Mouse (Mus musculus) right cerebral cortex, postnatal 4 days (tissue): ENCODE results near the gene Ptgr2.
"Not testable (repeated sequence)": the region's sequence is repeated elsewhere in the genome, so short reads cannot be mapped to it uniquely, and the experiment has no call there.

Source experiments
- DNase-seq: peaks from one replicate; pipeline ENCODE4 v3.0.0-alpha.2; 2022

The Ptgr2 gene

DNA sequence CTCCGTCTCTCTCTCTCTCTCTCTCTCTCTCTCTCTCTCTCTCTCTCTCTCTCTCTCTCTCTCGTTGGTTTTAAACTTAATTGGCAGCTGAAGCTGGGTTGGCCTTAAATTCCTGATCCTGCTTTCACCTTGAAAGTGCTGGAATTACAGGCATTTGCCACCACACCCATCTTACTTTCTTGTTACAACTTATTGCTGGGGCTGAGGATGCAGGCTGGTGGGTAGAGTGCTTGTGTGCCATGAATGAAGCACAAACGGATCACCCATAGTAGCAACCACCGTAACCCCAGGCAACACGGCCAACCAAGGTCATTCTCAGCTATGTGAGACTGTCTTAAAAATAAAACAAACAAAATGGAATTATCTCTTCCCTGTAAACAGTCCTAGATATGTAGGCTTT, 26.3 kb downstream of the Ptgr2 start:
- DNase-seq, result no peak

DNA sequence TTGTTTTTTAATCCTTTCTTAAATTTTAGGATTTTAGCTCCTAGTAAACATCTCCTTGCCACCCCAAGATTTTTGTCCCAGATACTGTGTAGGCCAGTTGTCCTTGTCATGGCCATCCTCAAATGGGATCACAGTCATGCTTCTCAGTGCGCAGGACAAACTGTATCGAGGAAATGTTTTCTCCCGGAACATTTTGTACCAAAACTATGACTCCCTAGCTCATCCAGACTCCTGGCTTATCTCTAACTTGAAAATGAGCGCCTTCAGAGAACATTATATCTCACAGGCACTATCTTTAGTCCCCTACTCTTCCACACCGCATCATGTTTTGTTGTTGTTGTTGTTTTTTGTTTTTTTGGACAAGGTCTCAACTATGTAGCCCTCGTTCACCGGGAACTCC, 31.0 kb downstream of the Ptgr2 start:
- DNase-seq, result no peak

GRCm38 (mm10) chr12:84316721-84317621, 31.9 kb downstream of the Ptgr2 start, which contains the start of gene Zfp410:
TSS of gene Zfp410 (plus strand) at chr12:84316852.
- peak; percentile 77 for DNase-seq

DNA sequence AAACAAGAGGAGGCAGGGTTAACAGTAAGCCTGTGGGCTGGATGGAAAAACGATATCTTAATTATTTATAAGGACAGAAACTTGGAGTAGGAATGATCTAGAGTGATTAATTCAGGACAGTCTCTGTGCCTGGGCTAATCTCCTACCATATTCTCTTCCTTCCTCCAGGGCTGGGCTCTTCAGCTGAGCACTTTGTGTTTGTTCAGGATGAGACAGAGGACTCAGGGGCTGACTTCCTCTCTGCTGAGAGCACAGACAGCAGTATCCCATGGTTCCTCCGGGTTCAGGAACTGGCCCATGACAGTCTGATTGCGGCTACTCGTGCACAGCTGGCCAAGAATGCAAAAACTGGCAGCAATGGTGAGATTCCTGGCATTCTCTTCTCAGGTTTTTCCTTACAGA, 42.1 kb downstream of the Ptgr2 start:
- DNase-seq, result no peak

DNA sequence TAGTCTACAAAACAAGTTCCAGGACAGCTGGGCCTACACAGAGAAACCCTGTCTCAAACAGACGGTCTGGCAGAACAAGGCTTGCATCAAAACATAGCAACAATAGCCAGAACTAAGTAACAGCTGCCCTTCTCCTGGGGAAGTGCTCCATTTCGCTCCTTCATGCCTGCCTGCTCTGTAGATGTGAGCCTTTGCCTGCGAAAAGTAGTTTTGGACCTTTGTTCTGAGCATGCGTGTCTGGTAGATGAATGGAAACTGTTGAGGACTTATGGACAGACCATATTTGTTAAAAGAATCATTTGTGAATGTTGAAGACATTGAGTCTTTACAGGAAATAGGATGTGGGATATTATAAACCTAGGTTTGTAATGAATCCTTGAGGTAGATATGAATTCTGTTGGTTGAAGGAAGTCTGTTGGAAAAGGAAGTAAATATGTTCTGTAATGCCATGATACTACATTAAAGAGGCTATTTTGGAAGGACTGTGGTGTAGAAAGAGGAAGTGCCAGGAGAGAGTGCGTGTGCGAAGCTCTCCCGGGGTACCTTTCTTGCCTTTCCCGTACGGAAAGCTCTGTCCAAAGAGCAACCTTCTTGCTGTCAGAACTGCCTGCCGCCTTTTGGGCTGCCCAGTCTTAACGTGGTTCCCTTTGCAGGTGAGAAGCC, 52.1 kb downstream of the Ptgr2 start:
- no peak for DNase-seq

DNA sequence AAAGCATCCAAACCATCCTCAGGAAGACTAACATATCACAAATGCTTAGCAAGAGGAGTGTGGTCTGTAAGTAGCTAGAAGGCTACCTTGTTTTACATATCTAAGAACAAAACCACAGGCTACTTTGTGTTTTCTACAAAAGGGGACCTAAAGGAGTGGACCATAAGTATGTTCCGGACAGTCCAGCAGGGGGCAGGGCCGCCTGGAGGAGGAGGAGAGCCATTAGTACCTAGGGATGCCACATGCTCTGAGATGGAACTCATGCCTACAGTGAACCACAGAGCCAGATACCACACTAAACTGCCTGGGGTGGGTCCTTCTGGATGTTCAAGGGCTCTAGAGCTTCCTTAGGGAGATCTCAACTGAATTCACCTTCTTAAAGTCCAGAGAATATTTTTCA, 62.2 kb downstream of the Ptgr2 start:
- no peak for DNase-seq

DNA sequence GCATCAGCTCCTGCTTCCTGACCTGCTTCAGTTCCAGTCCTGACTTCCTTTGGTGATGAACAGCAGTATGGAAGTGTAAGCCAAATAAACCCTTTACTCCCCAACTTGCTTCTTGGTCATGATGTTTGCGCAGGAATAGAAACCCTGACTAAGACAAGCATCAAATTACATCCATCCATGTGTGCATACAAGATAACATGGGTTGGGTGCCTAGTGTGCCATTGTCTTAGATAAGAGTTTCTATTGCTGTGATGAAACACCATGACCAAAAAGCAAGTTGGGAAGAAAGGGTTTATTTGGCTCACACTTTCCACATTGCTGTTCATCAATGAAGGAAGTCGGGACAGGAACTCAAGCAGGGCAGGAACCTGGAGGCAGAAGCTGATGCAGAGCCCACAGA, 73.7 kb downstream of the Ptgr2 start:
- not testable (repeated sequence) for DNase-seq

GRCm38 (mm10) chr12:84361555-84362489, 76.8 kb downstream of the Ptgr2 start, which contains the start of the genes Coq6 and Fam161b:
TSS of gene Coq6 (plus strand) at chr12:84361657.
TSS of gene Fam161b (minus strand) at chr12:84361833.
- DNase-seq, result peak; percentile 94

DNA sequence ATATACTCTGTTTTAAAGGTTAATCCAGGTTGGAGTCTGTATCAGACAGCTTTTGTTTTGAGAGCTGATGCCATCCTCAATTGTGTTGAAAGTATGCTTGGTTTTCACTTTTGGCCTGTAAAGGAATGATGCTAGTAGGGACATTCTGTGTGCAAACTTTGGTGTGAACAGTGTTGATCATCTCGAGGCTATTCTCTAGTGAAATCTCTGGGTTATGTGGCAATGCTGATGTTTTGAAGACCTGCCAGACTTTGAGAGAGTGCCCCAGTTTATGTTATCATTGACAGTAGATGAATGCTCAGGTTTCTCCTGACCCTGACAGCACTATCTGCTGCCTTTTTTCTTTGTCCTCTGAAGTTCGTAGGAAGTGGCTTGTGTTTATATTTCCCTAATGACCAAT, 77.8 kb downstream of the Ptgr2 start:
- no peak for DNase-seq

DNA sequence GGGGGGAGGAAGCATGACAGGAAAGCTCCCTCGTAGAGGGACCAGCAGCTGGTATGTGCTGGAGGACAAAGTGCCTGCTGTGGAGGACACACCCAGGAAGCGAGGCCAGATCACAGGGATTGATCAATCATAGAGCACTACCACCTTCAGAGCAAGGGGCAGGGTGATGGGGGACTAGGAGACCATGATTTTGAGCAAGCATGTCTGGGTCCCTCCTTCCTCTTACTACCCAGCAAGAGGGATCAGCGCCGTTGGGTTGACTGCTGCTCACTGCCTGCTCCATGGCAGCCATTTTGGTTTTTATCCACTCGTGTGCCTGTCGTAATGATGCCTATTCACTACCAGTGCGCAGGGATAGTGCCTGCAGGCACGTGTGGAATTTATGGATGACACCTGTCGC, 79.3 kb downstream of the Ptgr2 start:
- DNase-seq, result no peak

- no peak for DNase-seq
Observed at GRCm38 (mm10) chr12:84365137-84365536, 80.1 kb downstream of the Ptgr2 start.
